Mouse (Mus musculus) MEL (cell line): ENCODE measurements around the gene Pla2g7. TPM values are rescaled to one million over a fixed set of nuclear protein-coding genes. Genes with fewer than 3 reads are reported as not detected.

Source experiments
- DNase-seq: peaks from one replicate; pipeline ENCODE4 v3.0.0; 2011; ENCODE audit warnings: low read depth, low spot score
- H3K27ac ChIP-seq: 2 replicates; pipeline ENCODE4 v1.5.1; 2012; ENCODE audit warnings: low read depth, mild to moderate bottlenecking, control low read depth, low read length, moderate library complexity; ENCODE audit not compliant: control insufficient read depth
- H3K27me3 ChIP-seq, 2 experiments: fragments of 150-350 bp in 1 of 2; sonication (generic) in 1 of 2; 2 replicates each; pipeline ENCODE4 v1.6.1; 2012; ENCODE audit warnings: low read length in 2 of 2, mild to moderate bottlenecking in 2 of 2, improper control_type of control experiment in 1 of 2, moderate library complexity in 1 of 2; ENCODE audit not compliant: insufficient read depth in 2 of 2, control insufficient read depth in 1 of 2
- H3K36me3 ChIP-seq, 2 experiments: 2 replicates each; pipeline ENCODE4 v1.6.1; 2012 to 2014; ENCODE audit warnings: low read length in 2 of 2, improper control_type of control experiment in 1 of 2, inconsistent platforms in 1 of 2, mild to moderate bottlenecking in 1 of 2; ENCODE audit not compliant: insufficient read depth in 2 of 2, control insufficient read depth in 1 of 2
- H3K4me1 ChIP-seq, 2 experiments: fragments of 150-350 bp in 1 of 2; sonication (generic) in 1 of 2; 2 replicates each; pipeline ENCODE4 v1.6.1; 2012; ENCODE audit warnings: low read length in 2 of 2, improper control_type of control experiment in 1 of 2, mild to moderate bottlenecking in 1 of 2; ENCODE audit not compliant: insufficient read depth in 2 of 2, control insufficient read depth in 1 of 2
- H3K4me3 ChIP-seq, 2 experiments: fragments of 150-350 bp in 1 of 2; sonication (generic) in 1 of 2; 2 replicates each; pipeline ENCODE4 v1.5.1; 2012; ENCODE audit warnings: low read depth in 2 of 2, low read length in 2 of 2, mild to moderate bottlenecking in 2 of 2, moderate library complexity in 2 of 2, control low read depth in 1 of 2, improper control_type of control experiment in 1 of 2; ENCODE audit not compliant: control insufficient read depth in 1 of 2, insufficient read depth in 1 of 2
- H3K79me2 ChIP-seq: 2 replicates; pipeline ENCODE4 v1.6.1; 2012; ENCODE audit warnings: mild to moderate bottlenecking, low read length, moderate library complexity; ENCODE audit not compliant: control insufficient read depth, poor library complexity, insufficient read depth
- H3K9ac ChIP-seq: 2 replicates; pipeline ENCODE4 v1.6.1; 2012; ENCODE audit warnings: low read depth, mild to moderate bottlenecking, control low read depth, low read length, moderate library complexity; ENCODE audit not compliant: control insufficient read depth, poor library complexity, severe bottlenecking
- H3K9me3 ChIP-seq: fragments of 150-350 bp; sonication (generic); replicated peaks from 2 replicates; pipeline ENCODE4 v1.6.1; 2012; ENCODE audit warnings: mild to moderate bottlenecking, low read length, improper control_type of control experiment, moderate library complexity; ENCODE audit not compliant: insufficient read depth
- CHD1 ChIP-seq: IDR thresholded peaks from 2 replicates; pipeline ENCODE4 v1.6.1; 2012; ENCODE audit warnings: low read depth, mild to moderate bottlenecking, inconsistent platforms, low read length, improper control_type of control experiment
- ELF1 ChIP-seq: IDR thresholded peaks from 2 replicates; pipeline ENCODE4 v1.6.1; 2014; ENCODE audit warnings: low read depth, mild to moderate bottlenecking, inconsistent platforms, low read length, improper control_type of control experiment, moderate library complexity
- EP300 ChIP-seq, 2 experiments: IDR thresholded peaks; 2 replicates each; pipeline ENCODE4 v1.6.1; 2011; ENCODE audit warnings: improper control_type of control experiment in 2 of 2, low read length in 2 of 2, low read depth in 1 of 2, mild to moderate bottlenecking in 1 of 2
- GATA1 ChIP-seq: IDR thresholded peaks from 2 replicates; pipeline ENCODE4 v1.6.1; 2011; ENCODE audit warnings: low read depth, low read length, improper control_type of control experiment
- HCFC1 ChIP-seq: IDR thresholded peaks from 2 replicates; pipeline ENCODE4 v1.6.1; 2012; ENCODE audit warnings: low read depth, mild to moderate bottlenecking, inconsistent platforms, low read length, improper control_type of control experiment, moderate library complexity
- JUND ChIP-seq: IDR thresholded peaks from 2 replicates; pipeline ENCODE4 v1.6.1; 2011; ENCODE audit warnings: low read depth, mild to moderate bottlenecking, improper control_type of control experiment, low read length
- MAFK ChIP-seq: IDR thresholded peaks from 2 replicates; pipeline ENCODE4 v1.6.1; 2011; ENCODE audit warnings: low read depth, mild to moderate bottlenecking, low read length, improper control_type of control experiment, borderline replicate concordance
- MAX ChIP-seq: IDR thresholded peaks from 2 replicates; pipeline ENCODE4 v1.6.1; 2011; ENCODE audit warnings: low read length, improper control_type of control experiment
- MXI1 ChIP-seq: IDR thresholded peaks from 2 replicates; pipeline ENCODE4 v1.6.1; 2011; ENCODE audit warnings: mild to moderate bottlenecking, low read depth, low read length, improper control_type of control experiment
- RCOR1 ChIP-seq: IDR thresholded peaks from 2 replicates; pipeline ENCODE4 v1.6.1; 2012; ENCODE audit warnings: low read depth, mild to moderate bottlenecking, inconsistent platforms, low read length, improper control_type of control experiment
- SIN3A ChIP-seq: IDR thresholded peaks from 2 replicates; pipeline ENCODE4 v1.6.1; 2012; ENCODE audit warnings: low read length, improper control_type of control experiment, inconsistent platforms
- SMC3 ChIP-seq: IDR thresholded peaks from 2 replicates; pipeline ENCODE4 v1.6.1; 2011; ENCODE audit warnings: low read depth, low read length, improper control_type of control experiment
- TAL1 ChIP-seq: IDR thresholded peaks from 2 replicates; pipeline ENCODE4 v1.6.1; 2012; ENCODE audit warnings: mild to moderate bottlenecking, inconsistent platforms, low read length, moderate library complexity, mixed read lengths
- ZC3H11A ChIP-seq: IDR thresholded peaks from 2 replicates; pipeline ENCODE4 v1.6.1; 2012; ENCODE audit warnings: low read depth, mild to moderate bottlenecking, inconsistent platforms, low read length, improper control_type of control experiment
- ZNF384 ChIP-seq: IDR thresholded peaks from 2 replicates; pipeline ENCODE4 v1.6.1; 2012; ENCODE audit warnings: low read depth, mild to moderate bottlenecking, inconsistent platforms, low read length, improper control_type of control experiment
- polyA plus RNA-seq, 2 experiments: library from polyadenylated mRNA; stranded (reverse) in 1 of 2; unstranded in 1 of 2; fragments of >175 nt in 1 of 2; fragments of >200 nt in 1 of 2; gene quantifications; 2 replicates each; pipeline versions ENCODE4 v1.2.1 to v1.2.4; 2012; ENCODE audit warnings: low replicate concordance in 2 of 2, low read depth in 1 of 2; ENCODE audit not compliant: insufficient read length in 2 of 2, insufficient read depth in 1 of 2, missing spikeins in 1 of 2
- total RNA-seq: library from RNA; depleted of rRNA; stranded (reverse); fragments of 300-350 nt; gene quantifications from 2 replicates; pipeline ENCODE4 v1.2.3, GENCODE M21; 2012

Pla2g7 gene
- total and polyA plus RNA-seq, 3 experiments, result not detected

GRCm38 (mm10) chr17:43619156-43619555 is 51.3 kb downstream of the Pla2g7 start:
- no peak overlapping the region for H3K27ac ChIP-seq
- no peak overlapping the region for H3K4me3 ChIP-seq
- DNase-seq, result no peak
- no peak for TF ChIP-seq JUND
- TF ChIP-seq ELF1, result no peak
- no peak for TF ChIP-seq SMC3
- no peak for TF ChIP-seq RCOR1
- TF ChIP-seq HCFC1, result no peak
- TF ChIP-seq ZC3H11A, result no peak
- no peak for TF ChIP-seq EP300 (IDR thresholded peaks at IDR 0.05; ENCODE audit: low read depth in 1 of 2, low read length in 2 of 2)
- no peak for TF ChIP-seq TAL1
- TF ChIP-seq CHD1, result no peak
- no peaks in the 10 kb centered on the region for H3K79me2 ChIP-seq
- no peaks in the 10 kb centered on the region for H3K36me3 ChIP-seq
- no peaks in the 10 kb centered on the region for H3K27me3 ChIP-seq
- H3K9me3 ChIP-seq, result no peaks in the 10 kb centered on the region
- H3K4me1 ChIP-seq, result no peaks in the 10 kb centered on the region
- H3K9ac ChIP-seq, result no peak overlapping the region

- Histone ChIP-seq H3K36me3 (no peaks in the 10 kb centered on the region), H3K27ac (no peak overlapping the region), H3K4me1 (no peaks in the 10 kb centered on the region), H3K4me3 (no peak overlapping the region), H3K9ac (no peak overlapping the region), H3K27me3 (no peaks in the 10 kb centered on the region), H3K79me2 (no peaks in the 10 kb centered on the region), H3K9me3 (no peaks in the 10 kb centered on the region)
- no peak for DNase-seq
- TF ChIP-seq GATA1, result no peak
- no peak for TF ChIP-seq MXI1
- no peak for TF ChIP-seq MAX
- no peak for TF ChIP-seq ZC3H11A
- TF ChIP-seq HCFC1, result no peak
- no peak for TF ChIP-seq SIN3A
- TF ChIP-seq JUND, result no peak
- no peak for TF ChIP-seq ELF1
Observed at GRCm38 (mm10) chr17:43622076-43622475, 54.2 kb downstream of the Pla2g7 start.

- H3K79me2 ChIP-seq, result no peaks in the 10 kb centered on the region
- no peak overlapping the region for H3K27ac ChIP-seq
- H3K27me3 ChIP-seq, result no peaks in the 10 kb centered on the region
- no peaks in the 10 kb centered on the region for H3K4me1 ChIP-seq
- DNase-seq, result no peak
- no peak overlapping the region for H3K4me3 ChIP-seq
- H3K36me3 ChIP-seq, result no peaks in the 10 kb centered on the region
- TF ChIP-seq CHD1 (no peak), MAFK (no peak), HCFC1 (no peak), ZC3H11A (no peak), ZNF384 (no peak), GATA1 (no peak), MAX (no peak), JUND (no peak)
- H3K9ac ChIP-seq, result no peak overlapping the region
- no peaks in the 10 kb centered on the region for H3K9me3 ChIP-seq
Observed at GRCm38 (mm10) chr17:43628246-43628645, 60.3 kb downstream of the Pla2g7 start.
